Mouse (Mus musculus) lung, postnatal 25 days (tissue): ENCODE data around the gene Astn1.
A peak's percentile ranks its signal among the peaks of the same experiment; 100 is the strongest.

Experiments used
- DNase-seq: peaks from one replicate; pipeline ENCODE4 v3.0.0; 2022; ENCODE audit warnings: low spot score

Astn1 gene

DNA sequence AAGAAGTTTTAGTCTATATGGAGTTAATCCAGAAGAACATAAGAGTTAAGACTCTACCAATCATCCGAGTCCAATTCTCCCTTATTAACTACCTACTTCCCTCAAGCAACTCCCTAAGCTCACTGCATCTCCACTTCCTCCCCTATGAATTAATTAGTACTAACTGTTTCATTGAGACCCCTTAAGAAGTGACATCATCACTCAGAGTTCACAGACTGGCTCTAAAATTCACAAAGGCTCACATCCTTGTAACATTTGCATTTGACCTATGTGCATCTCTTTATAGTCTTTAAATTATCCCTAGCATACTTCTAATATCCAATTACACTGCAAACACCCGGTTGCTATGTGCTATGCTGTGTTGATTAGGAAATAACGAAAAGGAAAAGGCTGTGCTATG is 174.1 kb downstream of the Astn1 start:
- DNase-seq, result no peak

- DNase-seq, result no peak
These were observed 174.8 kb downstream of the Astn1 start for GRCm38 (mm10) chr1:158536867-158537266.

DNA sequence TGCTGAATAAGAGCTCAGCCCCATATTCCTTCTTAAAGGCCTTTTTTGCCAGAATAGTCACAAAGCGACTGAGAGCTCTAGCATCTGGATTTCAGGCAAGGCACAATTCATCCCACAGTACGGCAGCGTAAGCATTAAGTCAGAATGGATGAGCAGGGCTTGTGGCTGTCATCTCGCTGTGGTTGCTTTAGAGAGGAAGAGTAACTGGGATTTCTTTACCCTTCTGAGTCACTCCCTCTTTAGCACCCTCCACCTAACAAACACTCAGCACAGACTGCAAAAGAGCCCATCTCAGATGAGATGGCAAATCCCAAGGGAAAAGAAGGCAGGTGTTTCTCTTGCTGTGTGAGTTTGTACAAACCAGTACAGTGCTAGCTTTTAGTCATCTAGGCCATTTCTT is 183.0 kb downstream of the Astn1 start:
- DNase-seq, result no peak

GRCm38 (mm10) chr1:158546513-158546912 is 184.4 kb downstream of the Astn1 start:
- no peak for DNase-seq

DNA sequence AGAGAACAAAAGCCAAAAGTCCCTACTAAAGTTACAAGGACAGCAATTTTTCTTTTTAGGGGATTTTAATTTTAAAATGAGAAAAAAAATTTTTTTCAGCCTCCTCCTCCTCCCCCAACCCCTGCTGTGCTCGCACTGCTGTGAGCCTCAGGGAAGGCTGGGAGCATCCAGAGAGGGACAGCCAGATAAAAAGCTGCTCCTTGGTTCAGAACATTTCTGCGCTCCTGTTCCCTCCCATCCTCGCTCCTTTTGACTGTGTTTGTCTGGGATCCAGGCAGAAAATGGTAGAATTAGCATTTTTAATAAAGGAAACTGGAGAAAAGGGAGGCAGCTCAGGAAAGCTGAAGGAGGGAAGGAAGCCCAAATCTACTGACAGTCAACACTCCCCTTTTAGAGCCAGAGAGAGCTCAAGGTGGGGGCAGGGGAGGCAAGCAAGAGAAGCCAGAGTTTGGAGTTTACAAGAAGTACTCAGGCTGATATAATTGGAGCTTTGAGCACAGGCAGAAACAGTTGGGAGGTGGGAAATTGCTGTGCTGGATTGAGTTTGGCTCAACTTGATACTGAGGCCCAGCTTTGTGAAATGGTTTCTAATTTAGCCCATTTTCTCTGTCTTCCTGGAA is 185.6 kb downstream of the Astn1 start:
- no peak for DNase-seq

DNA sequence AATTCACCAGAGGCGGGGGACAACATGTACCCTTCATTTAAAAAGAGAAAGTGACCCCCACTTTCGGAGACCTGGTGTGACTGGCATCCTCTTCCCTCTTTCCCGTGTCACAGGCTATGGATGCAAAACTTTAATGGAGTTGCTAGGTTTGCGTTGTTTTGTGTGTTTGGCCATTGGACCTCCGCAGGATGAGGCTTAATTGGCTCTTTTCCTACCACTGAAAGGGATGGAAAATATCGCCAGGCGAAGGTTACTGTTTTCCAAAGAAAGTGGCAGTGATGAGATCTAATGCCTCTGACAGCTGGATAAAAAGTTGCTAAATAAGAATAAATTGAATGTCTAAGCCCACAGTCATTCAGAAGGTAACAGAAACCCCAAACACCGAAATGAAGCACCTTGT is 186.2 kb downstream of the Astn1 start:
- DNase-seq, result no peak

DNA sequence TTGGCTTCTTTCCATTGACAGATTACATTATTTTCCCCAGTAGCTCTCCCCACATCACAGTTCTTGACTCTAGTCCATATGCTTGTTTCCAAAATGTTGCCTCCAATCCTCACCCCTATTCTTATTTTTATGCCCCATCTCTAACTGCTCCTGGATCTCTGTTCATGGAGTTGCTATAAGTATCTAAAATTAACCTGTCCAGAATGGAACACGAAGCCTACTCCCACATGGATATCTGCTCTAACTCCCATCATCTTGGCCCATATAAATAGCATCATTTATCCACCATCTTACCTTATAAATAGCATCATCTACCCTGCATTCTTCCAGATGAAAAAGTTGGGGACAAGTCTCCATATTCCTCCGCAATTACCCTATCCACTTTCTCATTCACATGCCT is 187.5 kb downstream of the Astn1 start:
- no peak for DNase-seq

DNA sequence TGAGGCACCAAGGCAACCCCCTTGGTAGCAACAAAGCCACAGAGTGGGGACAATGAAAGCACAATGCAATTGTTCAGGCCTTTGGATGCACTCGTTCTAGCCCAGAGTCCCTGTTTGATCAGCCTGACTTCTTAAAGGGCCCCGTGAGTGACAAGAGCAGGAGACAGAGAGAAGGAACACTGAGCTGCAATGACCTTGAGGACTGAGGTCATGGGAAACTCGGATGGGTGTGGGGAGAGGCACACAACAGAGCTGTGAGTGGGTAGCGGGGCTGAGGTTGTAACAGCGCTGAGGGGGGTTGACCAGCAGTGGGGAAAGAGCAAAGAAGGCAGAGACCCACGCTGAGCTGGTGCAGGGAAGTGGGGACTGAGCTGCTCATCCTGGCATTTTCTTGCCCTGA is 189.9 kb downstream of the Astn1 start:
- DNase-seq, result no peak

- DNase-seq, result no peak
These were observed 191.3 kb downstream of the Astn1 start for GRCm38 (mm10) chr1:158553341-158553740.

GRCm38 (mm10) chr1:158554020-158554505 is 192.0 kb downstream of the Astn1 start:
- DNase-seq, result no peak

DNA sequence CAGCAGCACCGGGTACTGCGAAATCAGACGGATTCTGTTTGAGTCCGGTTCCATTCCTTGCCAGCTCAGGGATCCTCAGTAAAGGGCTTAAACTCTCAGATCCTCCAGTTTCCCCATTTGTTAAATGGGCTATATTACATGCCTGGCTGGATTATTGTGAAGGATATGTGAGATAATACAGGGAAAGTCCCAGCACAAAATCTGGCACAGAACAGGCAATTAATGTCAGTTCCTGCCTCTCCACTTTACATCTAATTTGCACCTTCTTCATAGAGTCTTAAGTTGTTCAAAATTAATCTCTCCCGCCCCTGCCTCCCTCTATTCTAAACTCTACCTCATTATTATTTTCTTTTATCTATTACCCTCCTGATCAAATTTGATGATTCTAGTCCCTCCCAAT is 211.1 kb downstream of the Astn1 start:
- DNase-seq, result no peak

GRCm38 (mm10) chr1:158573597-158573996 is 211.5 kb downstream of the Astn1 start:
- no peak for DNase-seq

GRCm38 (mm10) chr1:158575997-158576396 is 213.9 kb downstream of the Astn1 start:
- DNase-seq, result no peak

GRCm38 (mm10) chr1:158581806-158582205 is 219.7 kb downstream of the Astn1 start:
- DNase-seq, result no peak

DNA sequence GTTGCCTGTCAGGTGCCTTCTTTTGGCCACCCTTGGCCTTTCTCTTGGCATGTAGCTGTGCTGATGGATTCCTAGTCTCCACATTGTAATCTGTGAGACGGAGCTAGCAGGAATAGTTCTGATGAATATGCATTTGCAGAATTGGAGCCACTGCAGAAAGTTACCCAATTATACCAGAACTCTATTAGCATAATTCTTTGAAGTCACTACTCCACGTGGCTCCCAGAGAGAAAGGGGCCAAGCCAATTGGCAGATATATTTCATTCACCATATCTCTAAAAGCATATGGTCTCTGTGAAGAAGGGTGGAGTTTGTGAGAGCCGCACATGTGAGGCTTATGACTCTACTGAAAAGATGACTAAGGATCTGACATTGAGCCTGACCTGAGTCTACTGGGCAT is 226.8 kb downstream of the Astn1 start:
- no peak for DNase-seq

GRCm38 (mm10) chr1:158596726-158597448 is 234.8 kb downstream of the Astn1 start:
- peak; percentile 17 for DNase-seq

DNA sequence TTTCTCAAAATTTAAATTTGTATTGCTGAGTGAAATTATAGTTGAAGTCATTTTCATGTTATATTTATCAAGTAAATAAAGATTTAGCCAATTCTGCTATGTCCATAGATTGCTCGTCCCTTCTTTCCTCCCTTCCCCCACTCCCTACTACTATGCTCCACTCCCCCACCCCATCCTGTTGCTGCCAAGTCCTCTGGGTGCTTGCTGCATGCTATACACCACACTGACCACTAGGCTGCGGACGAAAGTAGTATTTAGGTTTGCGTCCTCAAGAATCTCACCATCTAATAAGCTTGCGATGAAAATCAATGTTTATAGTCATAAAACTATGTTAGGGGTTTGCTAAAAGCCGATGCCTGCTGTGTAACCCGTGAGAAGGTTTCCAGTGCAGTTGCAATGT is 235.9 kb downstream of the Astn1 start:
- no peak for DNase-seq

- DNase-seq, result no peak
These were observed 237.4 kb downstream of the Astn1 start for GRCm38 (mm10) chr1:158599435-158599834.

DNA sequence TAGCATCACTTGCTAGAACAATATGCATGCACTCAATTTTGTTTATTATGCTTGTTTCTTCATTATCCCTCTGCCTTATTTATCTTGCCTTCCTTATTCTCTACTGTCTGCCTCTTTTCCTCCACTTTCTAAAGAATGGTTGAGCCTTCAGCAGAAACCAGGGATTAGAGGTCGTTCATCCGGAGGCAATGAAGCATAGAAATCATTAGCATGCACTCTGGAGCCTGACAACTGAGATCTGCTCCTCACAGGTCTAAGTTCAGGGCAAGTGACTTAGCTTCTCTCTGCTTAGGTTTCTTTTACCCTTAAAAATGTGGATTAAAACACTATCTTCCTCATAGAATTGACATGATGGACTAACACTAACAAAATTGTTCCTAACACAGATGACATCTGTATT is 241.0 kb downstream of the Astn1 start:
- no peak for DNase-seq

GRCm38 (mm10) chr1:158604149-158604548 is 242.1 kb downstream of the Astn1 start:
- no peak for DNase-seq

DNA sequence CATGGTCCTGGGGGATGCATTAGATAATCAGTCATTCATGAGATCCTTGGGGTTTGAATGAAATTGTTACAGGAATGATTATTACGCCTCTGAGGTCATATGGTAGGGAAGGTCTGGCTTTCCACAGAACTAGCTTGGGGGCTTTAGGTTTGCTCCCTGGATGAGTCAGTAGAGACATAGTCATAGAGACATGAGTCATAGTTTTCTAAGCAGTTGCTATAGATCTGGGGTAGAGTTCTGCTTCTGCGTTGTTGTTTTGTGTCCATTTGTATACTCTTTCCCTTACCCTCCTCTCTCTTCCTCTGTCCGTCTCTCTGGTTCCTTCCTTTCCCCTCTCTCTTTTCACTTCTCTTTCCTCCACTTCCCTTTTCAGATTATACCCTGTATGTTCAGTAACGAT is 243.5 kb downstream of the Astn1 start:
- DNase-seq, result no peak

- no peak for DNase-seq
These were observed 244.3 kb downstream of the Astn1 start for GRCm38 (mm10) chr1:158606324-158606723.

GRCm38 (mm10) chr1:158607201-158607600 is 245.1 kb downstream of the Astn1 start:
- no peak for DNase-seq

DNA sequence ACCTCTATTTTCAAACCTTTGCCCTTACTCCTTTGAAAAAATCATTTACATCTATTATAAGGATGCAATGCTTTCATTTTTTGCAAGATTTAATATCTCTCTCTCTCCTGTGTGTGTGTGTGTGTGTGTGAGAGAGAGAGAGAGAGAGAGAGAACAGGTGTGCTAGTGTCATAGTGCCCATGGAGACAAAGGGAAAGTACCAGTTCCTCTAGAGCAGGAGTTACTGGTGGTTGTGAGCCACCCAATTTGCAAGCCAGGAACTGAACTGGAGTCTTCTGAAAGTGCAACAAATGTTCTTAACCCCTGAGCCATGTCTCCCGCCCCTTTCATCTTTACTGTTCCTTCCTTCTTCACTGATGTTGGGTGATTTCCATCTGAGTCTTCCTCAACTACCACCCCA is 253.1 kb downstream of the Astn1 start:
- no peak for DNase-seq
